Mouse (Mus musculus): ENCODE results near the gene Astl.

Astl gene

DNA sequence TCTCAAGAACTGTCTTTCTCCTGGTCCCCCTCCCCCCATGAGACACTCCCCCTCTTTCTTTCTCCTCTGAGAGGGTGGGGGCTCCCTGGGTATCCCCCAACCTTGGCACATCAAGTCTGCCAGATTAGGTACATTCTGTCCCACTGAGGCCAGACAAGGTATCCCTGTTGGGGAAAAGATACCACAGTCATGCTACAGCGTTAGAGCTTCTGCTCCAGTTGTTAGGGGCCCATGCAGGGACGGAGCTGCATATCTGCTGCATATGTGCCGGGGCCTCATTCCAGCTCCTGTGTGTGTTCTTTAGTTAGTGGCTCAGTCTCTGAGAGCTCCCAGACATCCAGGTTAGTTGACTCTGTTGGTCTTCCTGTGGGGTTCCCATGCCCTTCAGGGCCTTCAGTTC is 35.7 kb downstream of the Astl start:
- CTCF ChIA-PET: interaction anchor here in 1 of 4 experiments (2.9 kb wide), 1 partner anchor 10 kb away, joined by 12 read pairs; no protein-coding TSS in a partner anchor
- POLR2A ChIA-PET: interaction anchor here in 2 of 4 experiments (0.7 to 3.6 kb wide), 2 partner anchors 10 to 11 kb away, joined by 6 to 19 read pairs; partner anchors contain the start of gene Adra2b (in 1 of the 2)

DNA sequence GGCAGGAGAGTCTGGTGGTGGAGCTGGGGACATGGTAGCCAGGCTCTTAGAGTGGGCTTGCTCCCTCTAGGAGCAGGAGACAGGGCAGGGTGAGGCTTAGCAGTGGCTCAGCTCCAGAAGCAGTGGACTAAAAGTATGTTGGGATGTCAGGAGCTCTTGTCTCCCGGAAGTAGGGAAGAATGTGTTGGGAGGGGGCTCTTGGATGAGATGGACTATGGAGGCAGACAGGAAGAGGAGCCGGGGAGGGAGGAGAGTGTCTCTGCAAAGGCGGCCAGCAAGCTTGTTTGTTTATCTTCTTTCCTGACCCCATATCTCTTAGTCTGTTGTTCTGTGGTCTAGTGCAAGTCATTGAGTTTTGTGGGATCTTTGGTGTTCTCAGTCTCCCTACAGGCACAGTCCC is 36.6 kb downstream of the Astl start:
- CTCF ChIA-PET: interaction anchor here in 3 of 4 experiments (0.5 to 2.9 kb wide), 3 partner anchors 11 to 74 kb away, joined by 3 to 12 read pairs (median 5); partner anchors contain the start of gene Adra2b (in 1 of the 3)
- POLR2A ChIA-PET: interaction anchor here in 2 of 4 experiments (0.7 to 3.6 kb wide), 2 partner anchors 9 to 12 kb away, joined by 3 to 19 read pairs; partner anchors contain the start of gene Adra2b (in 1 of the 2)

GRCm38 (mm10) chr2:127375759-127376341 is 37.4 kb downstream of the Astl start:
- POLR2A ChIA-PET: interaction anchor here in 2 of 4 experiments (0.9 to 3.6 kb wide), 8 partner anchors 9 to 305 kb away, joined by 3 to 19 read pairs (median 4); partner anchors contain the start of genes Fahd2a (in 2 of the 2), Adra2b (in 1 of the 2), Blvra (in 1 of the 2) and Gpat2 (in 1 of the 2)
- CTCF ChIA-PET: interaction anchor here (0.5 to 2.9 kb wide), 16 partner anchors 10 to 308 kb away, joined by 3 to 12 read pairs (median 4); partner anchors contain the start of genes Adra2b (in 2 of the 4) and Gpat2 (in 1 of the 4)

- ChIA-PET POLR2A (interaction anchor here in 2 of 4 experiments (0.9 to 3.6 kb wide), 9 partner anchors 10 to 306 kb away, joined by 3 to 19 read pairs (median 4); partner anchors contain the start of genes Fahd2a (in 2 of the 2), Adra2b (in 1 of the 2), Blvra (in 1 of the 2) and Gpat2 (in 1 of the 2)), CTCF (interaction anchor here (0.5 to 2.9 kb wide), 17 partner anchors 10 to 307 kb away, joined by 3 to 12 read pairs (median 4); partner anchors contain the start of genes Adra2b (in 2 of the 4) and Gpat2 (in 1 of the 4))
Observed at GRCm38 (mm10) chr2:127376423-127377051, 38.1 kb downstream of the Astl start.

GRCm38 (mm10) chr2:127377942-127378610 is 39.6 kb downstream of the Astl start:
- CTCF ChIA-PET: no interaction called here
- POLR2A ChIA-PET: interaction anchor here in 1 of 4 experiments (0.6 to 2.4 kb wide), 2 partner anchors 11 to 12 kb away, joined by 3 to 5 read pairs; no protein-coding TSS in a partner anchor

DNA sequence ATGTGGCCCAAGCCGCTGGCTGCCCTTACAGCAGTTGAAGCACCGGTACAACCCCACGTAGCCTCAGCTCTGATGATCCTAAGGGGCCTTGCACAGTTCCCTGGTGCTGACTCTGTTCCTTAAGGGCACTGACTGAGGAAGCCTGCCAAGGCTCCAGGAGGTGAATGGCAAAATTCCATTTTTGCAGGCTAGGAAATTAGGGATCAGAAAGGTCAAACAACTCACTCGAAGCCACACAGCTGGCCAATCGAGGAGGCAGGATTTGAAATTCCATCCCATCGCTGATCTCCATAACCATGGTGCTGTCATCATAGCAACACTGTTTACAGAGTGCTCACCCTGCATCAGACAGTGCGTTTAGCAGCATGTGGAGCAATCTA is 40.2 kb downstream of the Astl start:
- ChIA-PET POLR2A (interaction anchor here in 1 of 4 experiments (0.6 kb wide), 1 partner anchor 13 kb away, joined by 3 read pairs; no protein-coding TSS in a partner anchor), CTCF (no interaction called here)

DNA sequence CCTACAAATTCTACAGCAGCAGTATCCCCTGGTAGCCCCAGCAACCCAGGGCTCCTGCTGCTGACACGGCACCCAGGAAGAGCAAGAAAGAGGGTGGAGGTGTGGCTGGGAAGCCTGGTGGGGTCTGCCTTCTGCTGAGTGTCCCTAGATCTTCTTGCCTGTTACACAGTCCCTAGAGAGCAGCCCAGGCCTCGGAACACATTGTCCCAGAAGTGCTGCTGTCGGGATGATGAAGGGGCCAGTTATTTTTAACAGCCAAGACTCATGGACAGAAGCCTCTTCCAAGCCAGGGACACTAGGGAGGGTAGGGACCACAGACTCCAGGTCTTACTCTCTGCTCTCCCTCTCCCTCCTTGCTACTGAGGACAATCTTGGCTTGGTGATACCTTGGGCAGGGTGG is 40.8 kb downstream of the Astl start:
- ChIA-PET CTCF (no interaction called here), POLR2A (no interaction called here)

DNA sequence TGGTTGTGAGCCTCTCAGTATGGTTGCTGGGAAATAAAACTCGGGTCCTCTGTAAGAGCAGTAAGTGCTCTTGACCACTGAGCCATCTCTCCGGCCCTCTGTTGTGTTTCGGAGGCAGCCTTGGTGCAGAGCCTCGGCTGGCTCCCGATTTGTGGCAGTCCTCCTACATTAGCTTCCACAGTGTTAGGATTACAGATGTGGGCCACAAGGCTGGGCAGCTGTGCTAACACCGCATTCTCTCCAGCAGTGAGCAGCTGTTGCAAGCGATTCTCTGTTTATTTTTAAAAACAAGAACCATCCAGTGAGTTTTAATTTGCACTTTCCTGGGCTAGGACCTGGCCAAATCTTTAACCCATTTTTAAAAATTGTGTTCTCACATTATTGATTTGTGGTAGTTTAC is 45.4 kb downstream of the Astl start:
- POLR2A ChIA-PET: no interaction called here
- CTCF ChIA-PET: no interaction called here

GRCm38 (mm10) chr2:127387521-127387920 is 49.1 kb downstream of the Astl start:
- ChIA-PET CTCF (interaction anchor here in 1 of 4 experiments (0.5 kb wide), 1 partner anchor 275 kb away, joined by 3 read pairs; no protein-coding TSS in a partner anchor), POLR2A (interaction anchor here in 3 of 4 experiments (0.5 to 0.6 kb wide), 3 partner anchors 13 to 106 kb away, joined by 3 to 5 read pairs (median 3); no protein-coding TSS in a partner anchor)

DNA sequence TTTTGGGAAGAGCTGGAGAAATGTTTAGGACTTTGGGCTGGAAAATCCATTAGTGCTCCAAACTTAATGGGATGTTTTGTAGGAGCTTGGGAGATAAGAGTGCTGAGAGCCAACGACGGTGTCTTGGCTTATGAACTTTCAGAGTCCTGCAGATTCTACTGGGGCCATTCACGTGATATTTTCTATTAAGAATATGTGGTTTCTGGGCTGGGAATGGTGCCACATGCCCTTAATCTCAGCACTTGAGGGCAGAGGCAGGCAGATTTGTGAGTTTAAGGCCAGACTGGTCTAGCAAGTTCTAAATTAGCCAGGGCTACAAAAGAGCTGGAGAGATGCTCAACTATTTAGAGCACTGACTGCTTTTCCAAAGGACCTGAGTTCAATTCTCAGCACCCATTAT is 51.9 kb downstream of the Astl start:
- CTCF ChIA-PET: interaction anchor here in 2 of 4 experiments (0.7 to 1.3 kb wide), 2 partner anchors 27 to 49 kb away, joined by 3 to 5 read pairs; partner anchors contain the start of gene Adra2b (in 1 of the 2)
- POLR2A ChIA-PET: no interaction called here

DNA sequence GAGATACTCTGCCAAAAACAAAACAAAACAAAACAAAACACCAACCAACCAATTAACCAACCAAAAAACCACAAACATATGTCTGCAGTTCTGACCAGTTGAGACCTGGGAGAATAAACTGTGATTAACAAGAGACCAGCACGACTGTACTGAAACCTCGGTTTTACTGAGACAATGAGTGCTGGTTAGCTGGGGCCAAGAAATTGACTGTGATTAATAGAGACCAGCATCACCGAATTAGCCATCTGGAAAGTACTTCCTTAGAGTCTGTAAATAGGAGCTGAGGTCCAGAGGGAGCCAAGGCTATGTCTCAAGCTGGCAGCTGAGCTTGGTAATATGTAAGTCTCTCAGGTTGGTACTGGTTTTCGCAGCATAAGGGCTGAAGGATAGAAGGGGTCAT is 52.4 kb downstream of the Astl start:
- ChIA-PET POLR2A (no interaction called here), CTCF (interaction anchor here in 1 of 4 experiments (1.3 kb wide), 1 partner anchor 28 kb away, joined by 3 read pairs; the partner anchor contains the start of gene Adra2b)

DNA sequence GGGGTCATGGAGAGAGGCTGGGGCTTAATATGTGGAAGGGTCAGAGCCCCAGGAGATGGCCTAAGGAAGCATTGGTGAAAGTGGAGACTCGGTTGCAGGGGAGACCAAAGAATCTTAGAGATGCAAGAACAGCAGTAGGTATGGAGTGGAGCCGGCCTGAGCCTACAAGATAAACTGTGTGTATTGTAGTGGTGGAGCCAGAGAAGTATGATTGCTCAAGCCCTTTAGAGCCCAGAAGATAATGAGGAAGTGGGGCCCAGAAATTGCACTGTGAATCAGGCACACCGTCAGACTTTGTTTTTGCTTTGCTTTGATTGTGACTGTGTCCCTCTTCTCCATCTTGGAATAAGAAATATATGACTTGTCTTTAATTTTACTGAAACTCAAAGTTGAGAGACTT is 52.9 kb downstream of the Astl start:
- ChIA-PET POLR2A (no interaction called here), CTCF (no interaction called here)

DNA sequence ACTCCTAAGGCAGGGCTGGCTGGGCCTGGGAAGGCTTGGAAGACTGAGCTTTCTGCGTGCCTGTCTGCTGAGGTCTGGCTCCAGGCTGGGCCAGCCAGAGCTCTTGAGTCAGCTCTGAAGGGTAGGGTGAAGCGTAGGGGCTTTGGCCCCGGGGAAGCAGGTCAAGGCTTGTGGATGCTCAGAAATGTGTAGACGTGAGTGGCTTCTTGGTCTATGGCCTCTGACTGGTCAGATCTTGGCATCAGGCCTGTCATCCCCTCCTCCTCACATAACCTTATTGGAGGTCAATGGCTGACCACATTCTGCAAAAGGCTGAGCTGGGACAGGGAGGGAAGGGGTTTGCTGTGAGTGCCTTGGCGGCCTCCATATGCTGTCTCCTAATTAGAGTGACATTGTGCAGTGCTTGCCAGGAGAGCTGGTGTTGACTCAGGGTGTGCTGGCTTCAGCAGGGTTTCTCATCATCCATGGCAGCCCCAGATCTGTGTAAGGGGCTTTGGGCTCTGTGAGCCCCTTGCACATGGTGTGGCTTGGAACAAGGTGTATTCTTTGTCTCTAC is 56.2 kb downstream of the Astl start:
- ChIA-PET POLR2A (no interaction called here), CTCF (no interaction called here)

GRCm38 (mm10) chr2:127398738-127399137 is 60.3 kb downstream of the Astl start:
- ChIA-PET POLR2A (interaction anchor here in 2 of 4 experiments (0.7 kb wide), 2 partner anchors 181 to 1247 kb away, joined by 3 to 4 read pairs; partner anchors contain the start of genes Dtwd1 (in 1 of the 2) and Fam227b (in 1 of the 2)), CTCF (interaction anchor here in 1 of 4 experiments (0.7 kb wide), 1 partner anchor 35 kb away, joined by 3 read pairs; no protein-coding TSS in a partner anchor)

Measured in embryonic stem cell, embryonic (primary cell).